Mouse (Mus musculus) Muller cell, postnatal 12 days (primary cell): ENCODE results near the gene P2rx4.

ENCODE experiments used
- DNase-seq: peaks from one replicate; pipeline ENCODE4 v3.0.0-alpha.2; 2015; ENCODE audit errors: inconsistent ontology term

P2rx4 gene

GRCm38 (mm10) chr5:122756680-122757079, 49.3 kb downstream of the P2rx4 start:
- DNase-seq, result no peak

DNA sequence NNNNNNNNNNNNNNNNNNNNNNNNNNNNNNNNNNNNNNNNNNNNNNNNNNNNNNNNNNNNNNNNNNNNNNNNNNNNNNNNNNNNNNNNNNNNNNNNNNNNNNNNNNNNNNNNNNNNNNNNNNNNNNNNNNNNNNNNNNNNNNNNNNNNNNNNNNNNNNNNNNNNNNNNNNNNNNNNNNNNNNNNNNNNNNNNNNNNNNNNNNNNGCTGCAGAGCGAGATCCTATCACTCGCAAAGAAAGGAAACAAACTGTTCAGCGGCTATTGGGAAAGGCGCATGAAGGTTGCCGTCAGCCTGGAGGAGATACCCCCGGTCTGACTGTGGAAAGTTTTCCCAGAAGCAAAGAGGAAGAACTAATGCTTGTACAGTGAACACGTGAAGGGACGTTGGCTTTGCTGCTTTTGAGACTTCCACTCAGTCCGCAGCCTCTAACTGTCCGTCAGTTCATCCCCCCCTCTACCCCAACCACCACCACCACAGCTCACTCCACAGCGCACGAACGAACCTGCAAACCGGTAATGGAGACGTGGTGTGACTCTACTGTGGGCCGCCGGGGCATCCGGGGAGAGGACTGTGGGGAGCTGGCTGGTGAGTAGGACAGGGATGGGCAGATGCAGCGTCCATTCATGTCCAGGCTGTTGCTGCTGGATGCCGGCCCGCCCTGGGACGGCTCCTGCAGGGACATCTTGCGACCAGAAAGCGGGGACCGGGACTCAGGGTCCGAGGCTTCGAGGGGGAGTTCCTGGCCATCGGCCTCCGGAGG, 56.1 kb downstream of the P2rx4 start:
- no peak for DNase-seq

DNA sequence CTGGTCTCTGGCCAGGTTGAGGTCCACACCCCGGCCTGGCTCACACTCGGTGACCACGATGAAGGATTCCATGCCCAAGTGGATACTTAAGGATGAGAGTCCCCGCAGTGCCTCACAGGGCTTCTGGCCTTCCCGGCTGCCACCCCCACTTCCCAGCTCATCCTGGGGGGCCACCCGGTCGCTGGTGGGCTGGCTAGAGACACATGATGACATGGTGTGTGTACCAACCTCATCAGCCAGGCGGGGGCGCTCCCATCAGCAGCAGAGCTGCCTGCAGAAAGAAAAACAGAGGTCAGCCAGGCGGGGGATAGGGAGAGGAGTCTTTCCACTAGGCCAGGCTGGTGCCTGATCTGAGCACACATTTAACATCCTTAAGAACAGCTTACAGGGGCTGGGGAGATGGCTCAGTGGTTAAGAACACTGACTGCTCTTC, 56.7 kb downstream of the P2rx4 start:
- DNase-seq, result no peak

GRCm38 (mm10) chr5:122767283-122767682, 59.9 kb downstream of the P2rx4 start:
- DNase-seq, result no peak

DNA sequence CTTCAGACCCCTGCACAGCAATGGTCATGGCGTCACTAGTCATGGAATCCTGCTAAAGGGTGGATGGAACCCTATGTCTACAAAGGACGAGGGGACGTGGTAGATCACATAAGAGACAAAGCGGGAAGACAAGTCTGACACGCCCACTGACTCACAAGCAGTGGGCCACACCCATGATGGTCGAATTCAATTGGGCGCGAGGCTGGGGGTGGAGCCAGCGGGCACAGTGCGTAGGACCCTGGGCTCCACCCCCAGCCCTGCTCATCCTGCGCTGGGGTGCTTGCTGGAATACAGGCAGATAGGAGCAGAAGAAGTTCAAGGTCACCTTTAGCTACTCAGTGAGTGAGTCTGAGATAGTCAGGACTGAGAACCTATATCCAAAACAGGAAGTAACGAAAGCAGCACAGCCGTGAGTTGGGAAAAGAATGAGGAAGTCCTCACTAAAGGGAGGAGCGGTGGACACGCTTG, 61.8 kb downstream of the P2rx4 start:
- DNase-seq, result no peak

DNA sequence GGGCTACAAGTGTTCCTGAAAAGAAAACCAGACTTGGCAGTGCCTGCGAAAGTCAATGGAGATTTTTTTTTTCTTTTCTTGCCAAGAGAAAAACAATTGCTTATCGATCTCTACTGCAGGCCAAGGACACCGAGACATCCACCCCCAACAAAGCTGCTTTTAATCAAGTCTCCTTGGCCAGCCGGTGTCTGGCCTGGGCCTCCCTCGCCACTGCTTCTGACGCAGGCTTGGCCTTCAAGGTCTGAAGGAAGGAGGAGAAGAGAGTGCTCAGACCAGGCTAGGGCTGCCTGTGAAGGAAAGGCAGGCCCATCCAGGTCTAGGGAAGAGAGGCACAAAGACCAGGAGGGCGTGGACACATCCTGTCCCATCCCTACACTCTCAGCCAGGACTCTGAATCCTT, 63.0 kb downstream of the P2rx4 start:
- no peak for DNase-seq

DNA sequence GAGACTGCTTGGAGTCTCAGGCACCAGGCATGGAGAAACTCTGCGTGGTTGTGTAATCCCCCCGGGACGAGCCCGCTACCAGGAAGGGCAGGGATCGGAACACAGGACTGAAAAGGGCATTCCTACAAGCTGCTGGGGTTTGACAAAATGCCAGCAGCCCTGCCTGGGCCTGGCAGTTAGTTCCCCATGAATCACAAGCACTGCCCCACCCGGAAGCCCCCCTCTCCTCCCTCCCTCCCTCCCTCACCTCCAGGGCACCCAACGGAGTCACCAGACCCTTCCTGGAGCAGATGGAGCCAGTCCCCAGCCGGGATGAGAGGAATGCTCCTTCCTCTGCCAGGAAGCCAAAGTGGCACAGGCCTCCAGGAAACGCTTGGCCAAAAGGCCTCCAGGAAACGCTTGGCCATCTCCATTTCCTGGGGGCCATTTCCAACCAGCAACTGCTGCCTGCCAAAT, 63.5 kb downstream of the P2rx4 start:
- DNase-seq, result peak; percentile 87

- DNase-seq, result no peak
Measured at GRCm38 (mm10) chr5:122771428-122771827, 64.1 kb downstream of the P2rx4 start.

GRCm38 (mm10) chr5:122773756-122774155, 66.4 kb downstream of the P2rx4 start:
- no peak for DNase-seq

DNA sequence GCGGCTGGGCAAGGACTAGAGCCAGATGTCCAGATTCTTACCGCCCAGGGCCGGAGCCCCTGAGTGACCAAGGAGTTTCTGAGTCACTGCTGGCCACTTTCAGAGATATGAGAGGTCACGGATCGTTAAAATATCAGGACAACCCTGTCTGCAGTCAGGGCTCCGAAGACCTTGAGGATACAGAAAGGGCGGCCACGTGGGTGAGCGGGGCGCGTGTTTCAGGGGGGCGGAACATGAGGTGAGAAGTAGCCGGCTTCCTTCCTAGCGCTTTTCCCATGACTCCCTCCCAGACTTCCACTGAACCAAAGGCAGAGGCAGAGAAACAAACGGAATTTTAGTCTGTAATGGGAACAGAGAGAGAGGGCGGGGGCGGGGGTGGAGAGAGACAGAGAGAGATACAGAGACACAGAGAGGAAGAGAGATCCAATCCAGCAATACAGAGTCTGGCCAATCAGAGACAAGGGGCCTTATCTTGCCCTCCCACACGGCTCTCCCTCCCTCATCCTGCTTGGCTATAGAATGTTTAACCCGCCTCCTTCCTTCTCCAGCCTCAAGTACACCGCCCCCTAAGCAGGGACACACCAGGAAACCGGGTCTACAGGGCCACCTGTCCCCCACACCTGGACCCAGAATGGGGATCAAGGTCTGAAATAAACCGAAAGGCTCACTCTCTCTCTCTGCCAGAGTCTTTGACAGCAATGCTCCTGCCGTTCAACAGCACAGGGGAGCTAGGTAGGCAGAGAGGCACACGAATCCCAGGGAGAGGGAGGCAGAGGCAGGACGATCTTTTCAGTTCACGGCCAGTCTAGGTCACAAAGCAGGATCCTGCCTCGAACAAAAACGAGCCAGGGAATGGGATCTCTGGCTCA, 67.6 kb downstream of the P2rx4 start:
- no peak for DNase-seq

DNA sequence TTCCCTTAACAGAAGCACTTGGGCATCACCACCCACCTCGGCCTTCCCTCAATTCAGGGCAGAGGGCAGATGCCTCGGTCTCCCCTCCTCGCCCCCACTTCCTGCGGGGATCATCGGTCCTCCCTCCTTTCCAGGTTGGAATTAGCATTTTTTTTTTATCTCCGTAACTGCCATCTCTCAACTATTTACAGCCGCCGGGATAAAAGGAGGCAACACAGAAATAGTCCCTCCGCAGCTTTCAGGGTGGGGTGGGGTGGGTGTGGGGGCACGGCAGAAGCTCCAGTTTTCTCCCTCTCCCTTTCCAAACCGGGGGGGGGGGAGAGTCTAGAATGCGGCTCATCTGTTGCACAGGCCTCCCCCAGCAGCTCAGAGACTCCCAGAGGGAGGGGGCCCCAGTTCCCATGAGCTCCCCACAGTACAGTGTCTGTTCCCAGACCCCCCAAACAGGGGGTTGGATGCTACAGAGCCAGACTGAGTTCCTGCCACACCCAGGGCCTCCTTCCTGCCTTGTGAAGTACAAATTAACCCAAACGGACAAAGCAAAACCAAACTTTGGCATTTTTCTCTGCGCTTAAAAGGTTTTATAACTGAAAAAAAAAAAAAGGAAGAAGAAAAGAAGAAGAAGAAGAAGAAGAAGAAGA, 68.4 kb downstream of the P2rx4 start:
- DNase-seq, result no peak

DNA sequence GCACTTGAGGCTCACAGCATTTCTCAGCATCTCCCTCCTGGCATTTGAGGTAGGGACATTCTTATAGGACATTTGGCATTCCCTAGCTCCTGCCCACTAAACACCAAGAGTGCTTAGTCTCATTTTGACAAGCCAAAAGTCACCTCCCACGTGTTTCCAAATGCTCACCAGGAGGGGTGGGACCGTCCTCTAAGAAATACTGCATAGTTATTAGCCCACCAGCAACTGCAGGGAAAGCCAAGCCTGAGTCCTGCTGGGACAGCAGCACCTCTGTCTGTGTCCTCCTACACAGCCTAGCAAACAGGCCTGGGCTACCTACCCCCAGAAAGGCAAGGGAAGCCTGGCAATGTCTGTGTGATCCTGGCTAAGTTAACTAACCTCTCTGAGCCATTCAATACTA, 70.0 kb downstream of the P2rx4 start:
- DNase-seq, result no peak

- DNase-seq, result no peak
Measured at GRCm38 (mm10) chr5:122778231-122779226, 71.2 kb downstream of the P2rx4 start.
